Mouse (Mus musculus) adrenal gland, adult 18-20 months (tissue): ENCODE data around the gene Tmem143. TPM values are rescaled to one million over a fixed set of nuclear protein-coding genes. Genes with fewer than 3 reads are reported as not detected.
"Not testable (repeated sequence)": the region's sequence is repeated elsewhere in the genome, so short reads cannot be mapped to it uniquely, and the experiment has no call there.

ENCODE experiments used
- DNase-seq, 2 experiments: peaks; one replicate each; pipeline ENCODE4 v3.0.0; 2021 to 2022; ENCODE audit warnings: low spot score in 2 of 2
- total RNA-seq, 2 experiments: library from RNA; stranded (reverse); gene quantifications; 1 replicate in 1 of 2; 2 replicates in 1 of 2; pipeline ENCODE4 v1.2.3; 2021

Gene Tmem143
- total RNA-seq, 2 experiments from 2014 or later: 70.9 to 89.3 TPM

DNA sequence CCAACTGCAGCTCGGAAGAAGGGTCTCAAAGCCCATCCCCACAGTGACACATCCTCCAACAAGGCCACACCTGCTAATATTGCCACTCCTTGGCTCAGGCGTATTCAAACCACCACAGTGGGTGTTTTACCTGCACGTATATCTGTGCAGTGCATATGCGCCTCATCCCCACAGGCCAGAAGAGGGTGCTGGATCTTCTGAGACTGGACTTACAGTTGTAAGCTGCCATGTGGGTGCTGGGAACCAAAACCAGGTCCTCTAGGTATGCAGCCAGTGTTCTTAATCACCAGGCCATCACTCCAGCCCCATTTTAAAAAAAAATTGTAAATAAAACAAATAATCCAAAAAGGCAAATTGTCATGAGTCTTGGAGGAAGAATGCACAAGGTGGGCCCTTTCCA is 16.2 kb upstream of the Tmem143 start:
- no peak for DNase-seq

DNA sequence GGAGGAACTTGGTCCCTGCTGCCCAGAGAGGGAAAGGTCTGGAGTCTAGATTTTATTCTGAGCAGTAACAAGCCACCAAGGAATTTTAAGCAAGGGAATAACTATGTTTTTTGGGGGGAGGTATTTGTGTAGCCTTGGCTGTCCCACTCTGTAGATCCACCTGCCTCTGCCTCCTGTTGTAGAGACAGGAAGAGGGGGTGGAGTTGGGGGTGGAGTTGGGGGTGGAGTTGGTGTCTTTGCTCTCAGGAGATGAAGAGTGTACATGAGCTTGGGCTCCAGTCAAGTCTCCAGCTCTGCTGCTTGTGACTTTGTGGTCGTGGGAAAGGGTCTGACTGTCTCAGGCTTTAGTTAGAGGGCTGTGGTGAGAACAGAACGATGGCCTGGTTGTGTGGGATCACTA is 15.7 kb upstream of the Tmem143 start:
- DNase-seq: no peak

DNA sequence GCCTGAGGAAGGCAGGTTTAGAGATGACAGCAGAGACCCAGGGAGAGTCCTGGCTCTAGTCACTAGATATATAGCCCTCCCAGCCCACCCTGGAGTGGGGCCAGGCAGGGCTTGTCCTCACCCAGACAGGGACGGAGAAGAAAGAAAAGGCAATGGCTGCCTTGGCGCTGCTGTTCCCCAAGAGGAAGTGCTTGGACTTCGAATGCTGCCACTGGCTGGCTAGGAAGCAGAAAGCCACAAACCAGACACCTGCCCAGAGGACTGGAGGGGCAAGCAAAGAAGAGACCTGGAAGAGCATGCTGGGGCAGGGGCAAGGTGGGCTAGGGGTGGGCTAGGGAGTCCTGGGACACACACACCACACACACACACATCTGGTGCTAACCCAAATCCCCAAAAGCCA is 9.5 kb upstream of the Tmem143 start:
- DNase-seq: no peak

DNA sequence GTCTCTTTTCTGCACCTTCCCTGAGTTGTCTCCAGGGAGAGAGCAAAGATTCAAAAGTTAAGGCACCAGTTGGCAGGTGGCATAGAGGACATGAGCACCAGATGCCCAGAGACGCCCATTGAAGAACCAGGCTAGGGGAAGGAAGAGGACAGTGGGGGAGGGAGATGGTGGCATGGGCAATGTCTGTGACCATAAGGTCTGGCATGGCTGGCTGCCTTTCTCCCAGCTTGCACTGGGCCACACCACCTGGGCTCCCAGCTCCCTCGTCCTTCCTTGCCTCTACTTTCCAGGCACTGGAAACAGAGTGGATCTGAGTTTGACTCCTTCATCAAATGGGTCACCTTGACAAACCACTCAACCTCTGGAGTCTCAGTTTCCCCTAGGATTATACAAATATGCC is 4.1 kb upstream of the Tmem143 start:
- no peak for DNase-seq

DNA sequence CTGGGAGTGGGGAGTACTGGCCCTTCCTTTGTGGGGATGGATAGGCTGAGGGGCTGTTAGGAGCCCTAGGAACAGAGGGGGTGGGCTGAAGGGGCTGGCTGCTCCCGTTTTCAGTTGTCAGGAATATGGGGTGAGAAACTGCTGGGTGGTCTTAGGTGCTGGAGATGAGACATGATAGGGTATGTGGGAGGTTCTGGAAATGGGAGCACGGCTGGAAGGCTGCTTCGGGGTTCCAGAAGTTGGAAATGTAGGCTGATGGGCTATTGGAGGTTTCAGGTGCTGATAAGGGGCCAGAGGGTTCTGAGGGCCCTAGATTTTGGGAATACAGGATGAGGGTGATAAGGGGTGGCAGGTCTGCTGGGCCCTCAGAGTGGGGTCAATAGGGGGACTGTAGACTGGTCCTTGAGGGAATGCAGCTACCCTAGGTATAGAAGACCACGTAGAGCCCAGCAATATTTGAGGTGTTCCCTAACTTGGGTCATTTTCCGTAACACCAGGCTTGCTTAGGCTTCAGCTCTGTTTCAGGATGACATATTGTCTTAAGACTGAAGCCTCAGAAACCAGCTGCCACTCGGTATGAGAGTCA is 717 bp upstream of the Tmem143 start:
- DNase-seq: no peak

DNA sequence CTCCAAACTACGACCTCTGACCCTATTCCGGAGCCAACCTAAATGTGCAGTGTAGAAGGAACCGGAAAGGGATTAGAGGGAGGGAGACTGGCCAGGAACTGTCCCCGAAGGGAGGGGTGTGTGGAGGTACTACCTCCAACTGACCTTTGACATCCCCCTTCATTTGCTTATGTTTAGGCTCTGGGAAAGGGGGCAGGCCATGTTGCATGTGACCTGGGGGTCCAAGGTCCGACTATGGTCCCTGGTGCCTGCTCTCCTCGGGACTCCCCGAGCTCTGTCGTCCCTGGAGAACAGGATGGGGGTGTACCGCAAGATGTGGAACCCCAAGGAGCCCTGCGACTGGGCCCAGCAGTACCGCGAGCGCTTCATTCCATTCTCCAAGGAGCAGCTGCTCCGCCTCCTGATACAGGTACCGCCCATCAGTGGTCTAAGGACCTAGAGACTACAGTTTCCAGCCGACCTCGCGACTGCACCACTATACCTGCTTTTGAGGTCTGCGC is 567 bp downstream of the Tmem143 start:
- DNase-seq: peak; percentile 47 to 53

DNA sequence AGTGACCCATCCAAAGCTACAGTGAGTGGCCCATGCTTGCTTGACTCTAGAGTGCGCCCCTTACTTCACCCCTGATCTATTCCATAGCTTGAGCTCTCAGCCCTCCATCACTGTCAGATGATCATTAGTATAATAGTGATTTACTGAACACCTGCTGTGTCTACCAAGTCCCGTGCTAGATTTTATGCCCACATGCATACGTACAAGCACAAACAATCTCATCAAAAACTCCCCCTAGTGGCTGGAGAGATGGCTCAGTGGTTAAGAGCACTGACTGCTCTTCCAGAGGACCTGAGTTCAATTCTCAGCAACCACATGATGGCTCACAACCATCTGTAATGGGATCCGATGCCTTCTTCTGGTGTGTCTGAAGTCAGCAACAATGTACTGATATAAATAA is 1.4 kb downstream of the Tmem143 start:
- not testable (repeated sequence) for DNase-seq

DNA sequence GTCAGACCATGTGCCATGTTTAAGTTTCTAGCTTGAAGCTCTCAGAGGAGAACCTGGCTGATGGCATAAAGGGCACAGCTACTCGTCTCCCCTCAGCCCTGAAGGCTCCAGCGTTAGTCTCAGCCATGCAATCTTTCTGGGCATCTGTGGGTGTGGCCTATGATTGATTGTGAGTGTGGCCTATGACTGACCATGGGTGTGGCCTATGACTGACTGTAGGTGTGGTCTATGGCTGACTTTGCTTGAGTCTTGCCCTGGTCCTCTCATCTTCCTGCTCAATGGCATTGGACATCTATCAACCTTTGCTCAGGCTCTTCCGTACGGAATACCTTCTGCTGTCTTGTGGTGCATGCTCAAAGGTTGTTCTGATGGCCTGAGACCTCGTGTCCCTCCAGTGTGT is 4.8 kb downstream of the Tmem143 start:
- DNase-seq: no peak

DNA sequence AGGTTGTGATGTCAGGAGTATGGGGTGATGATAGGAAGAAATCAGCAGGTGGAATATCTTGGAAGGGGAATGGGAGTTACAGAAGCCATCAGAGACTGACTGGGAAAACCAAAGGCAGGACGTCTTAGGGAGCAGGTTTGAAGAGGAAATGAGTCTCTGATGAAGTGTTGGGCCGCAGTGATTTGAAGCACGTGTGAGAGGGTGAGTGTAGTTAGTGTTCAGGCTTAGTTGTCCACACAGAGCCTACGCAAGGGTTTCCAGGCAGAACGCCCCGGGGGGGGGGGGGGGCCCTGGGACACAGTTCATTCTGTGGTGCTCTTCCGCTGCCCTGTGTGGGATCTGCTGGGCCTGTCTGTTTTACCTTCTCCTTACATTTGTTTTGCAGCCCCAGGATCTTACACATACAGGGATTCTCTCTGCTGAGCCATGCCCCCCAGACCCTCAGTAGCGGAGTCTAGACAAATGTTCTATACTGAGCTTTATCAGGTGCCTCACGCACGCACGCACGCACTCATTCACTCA is 5.8 kb downstream of the Tmem143 start:
- no peak for DNase-seq

DNA sequence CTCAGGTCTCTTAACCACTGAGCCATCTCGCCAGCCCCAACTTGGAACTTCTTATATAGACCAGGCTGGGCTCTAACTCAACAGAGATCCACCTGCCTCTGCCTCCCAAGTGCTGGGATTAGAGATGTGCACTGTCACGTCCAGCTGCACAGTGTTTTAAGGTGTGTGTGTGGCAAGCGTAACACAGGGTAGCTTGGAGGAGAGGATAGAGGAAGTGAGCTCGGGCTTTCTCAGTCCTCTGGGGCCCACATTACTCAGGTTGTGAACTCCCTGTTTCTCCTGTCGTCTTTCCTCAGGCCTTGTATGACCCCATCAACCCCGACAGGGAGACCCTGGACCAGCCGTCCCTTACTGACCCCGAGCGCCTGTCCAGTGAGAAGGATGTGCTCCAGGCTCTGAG is 9.9 kb downstream of the Tmem143 start:
- no peak for DNase-seq

DNA sequence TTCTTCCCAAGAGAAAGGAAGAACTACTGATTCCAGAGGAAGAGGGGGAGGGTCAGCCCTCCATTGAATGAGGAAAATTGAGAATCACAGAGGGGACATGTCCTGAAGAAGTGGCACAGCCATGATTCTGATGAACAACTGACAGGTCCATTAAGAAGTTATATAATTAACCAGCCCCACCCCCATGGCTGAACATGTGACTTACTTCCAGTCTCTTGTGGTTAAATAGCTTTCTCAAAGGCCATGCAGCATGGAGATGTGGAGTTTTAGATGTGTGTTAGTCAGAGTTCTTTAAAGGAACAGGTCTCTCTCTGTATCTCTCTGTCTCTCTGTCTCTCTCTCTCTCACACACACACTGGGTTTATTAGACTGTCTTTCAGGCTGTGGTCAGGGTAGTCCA is 11.6 kb downstream of the Tmem143 start:
- no peak for DNase-seq

DNA sequence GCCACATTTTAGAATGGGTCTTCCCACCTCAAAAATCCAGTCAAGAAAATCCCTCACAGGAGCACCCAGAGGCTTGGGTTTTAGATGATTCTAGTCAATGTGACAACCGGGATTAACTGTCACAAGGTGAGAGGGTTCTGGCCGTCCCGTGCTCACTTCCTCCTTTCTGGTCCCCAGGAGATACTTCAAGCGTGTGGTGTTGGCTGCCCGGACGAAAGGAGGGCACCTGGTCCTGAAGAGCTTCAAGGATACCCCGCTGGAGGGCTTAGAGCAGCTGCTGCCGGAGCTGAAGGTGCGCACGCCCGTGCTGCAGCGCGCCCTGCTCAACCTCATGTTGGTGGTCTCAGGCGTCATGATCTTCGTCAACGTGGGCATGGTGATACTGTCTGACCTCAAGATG is 12.4 kb downstream of the Tmem143 start:
- no peak for DNase-seq

DNA sequence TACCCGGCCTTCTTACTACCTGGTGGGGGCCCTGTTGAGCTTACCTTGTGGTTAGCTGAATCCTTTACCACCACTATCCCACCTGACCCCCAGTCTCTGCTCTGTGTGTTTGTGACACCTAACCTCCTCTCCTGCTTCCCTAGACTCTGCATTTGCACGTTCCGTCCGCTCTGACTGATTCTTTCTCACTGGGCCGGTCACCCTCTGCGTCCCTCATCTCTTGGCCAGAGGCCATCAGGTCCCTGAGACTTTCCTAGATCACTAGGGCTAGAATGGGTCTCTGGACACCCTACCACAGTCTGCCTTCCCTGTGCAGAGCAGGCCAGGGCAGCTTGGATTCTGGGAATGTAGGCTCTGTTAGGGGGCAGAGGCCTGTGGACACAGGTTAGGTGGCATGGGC is 17.3 kb downstream of the Tmem143 start:
- no peak for DNase-seq

DNA sequence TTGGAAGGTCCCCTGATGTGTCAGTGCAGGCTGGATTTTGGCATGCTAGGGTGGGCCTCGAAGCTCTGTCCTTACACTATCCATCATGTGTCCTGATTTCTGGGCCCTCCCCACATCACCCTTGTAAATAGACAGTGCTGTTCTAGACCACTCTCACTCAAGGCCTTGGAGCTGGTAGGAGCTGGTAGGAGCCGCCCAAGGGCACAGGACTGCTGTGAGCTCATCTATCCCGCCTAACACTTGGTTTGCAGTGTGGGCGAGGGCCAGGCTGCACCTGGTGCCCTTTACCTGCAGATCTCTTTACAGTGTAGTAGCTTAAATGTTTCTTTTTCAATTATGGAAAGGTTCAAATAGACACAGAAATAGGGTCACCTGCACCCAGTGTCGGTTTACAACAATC is 18.3 kb downstream of the Tmem143 start:
- DNase-seq: no peak

DNA sequence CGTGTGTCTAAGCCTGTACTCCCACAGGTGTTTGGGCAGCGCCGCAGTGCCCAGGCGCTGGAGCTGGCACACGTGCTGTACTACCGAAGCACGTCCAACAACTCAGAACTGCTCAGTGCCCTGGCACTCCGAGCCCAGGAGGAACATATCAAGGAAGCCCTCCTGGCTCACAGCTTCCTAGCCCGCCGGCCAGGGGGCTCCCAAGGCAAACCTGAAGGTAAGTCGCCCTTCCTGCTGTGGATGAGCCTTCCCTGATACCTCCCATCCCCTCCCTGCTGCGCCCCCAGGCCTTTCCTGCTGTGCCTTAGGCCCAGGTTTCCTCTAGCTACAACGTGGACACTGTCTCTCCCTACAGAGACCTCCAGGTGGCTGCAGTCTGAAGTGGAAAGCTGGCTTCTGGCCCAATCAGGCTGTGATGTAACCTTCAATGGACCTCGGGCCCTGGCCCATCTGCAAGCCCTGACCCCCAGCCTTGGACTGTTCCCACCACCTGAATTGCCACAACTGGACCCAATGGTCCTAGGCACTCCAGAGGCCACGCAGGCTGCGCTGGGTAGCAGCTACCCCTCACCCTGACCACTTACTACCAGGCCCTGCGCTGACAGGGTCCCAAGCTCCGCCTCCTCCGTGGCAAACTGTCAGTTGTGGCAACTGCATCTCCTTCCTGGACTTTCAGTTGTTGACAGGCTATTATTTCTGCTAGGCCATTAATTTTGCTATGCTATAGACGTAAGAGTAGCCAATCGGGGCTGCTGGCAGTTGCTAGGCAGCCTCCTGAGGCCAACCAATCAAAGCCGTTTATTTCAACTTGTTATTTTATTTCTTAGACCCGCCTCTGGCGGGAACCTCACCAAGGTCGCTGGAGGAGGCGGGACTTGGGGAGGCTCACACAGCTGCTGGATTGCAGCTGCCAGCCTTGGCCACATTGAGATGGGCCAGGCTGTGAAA is 19.6 kb downstream of the Tmem143 start:
- peak; percentile 59 to 63 for DNase-seq

DNA sequence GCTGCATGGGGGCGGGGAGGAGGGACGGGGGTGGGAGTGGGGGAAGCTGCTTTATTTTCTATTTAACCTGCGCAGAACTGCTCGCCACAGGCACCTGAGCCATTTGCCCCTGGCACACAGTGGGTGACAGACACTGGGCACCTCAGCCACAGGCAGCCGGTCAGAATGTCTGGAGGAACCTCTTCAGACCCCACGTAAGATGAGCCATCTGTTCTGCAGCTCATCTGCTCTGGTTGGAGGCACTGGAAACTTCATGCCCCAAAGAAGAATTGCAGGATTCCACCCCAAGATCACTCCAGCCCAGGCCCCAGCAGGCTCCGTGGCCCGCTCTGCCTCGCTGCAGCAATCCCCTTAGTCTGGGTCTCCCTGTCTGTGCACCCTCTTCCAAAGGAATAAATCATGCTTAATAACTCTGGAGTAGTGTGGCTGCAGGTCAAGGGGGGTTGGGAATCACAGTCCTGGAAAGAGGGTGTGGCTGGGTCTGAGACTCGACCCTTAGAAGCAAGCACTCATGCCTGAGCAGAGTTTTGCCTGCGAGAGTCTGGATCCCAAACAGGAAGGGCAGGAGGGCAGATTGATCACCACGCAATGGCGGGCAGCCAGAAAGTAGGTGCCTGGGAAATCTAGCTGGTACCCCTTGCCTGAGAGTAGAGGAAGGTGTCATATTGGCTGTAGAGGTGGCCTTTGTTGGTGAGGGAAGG is 20.4 kb downstream of the Tmem143 start:
- no peak for DNase-seq

DNA sequence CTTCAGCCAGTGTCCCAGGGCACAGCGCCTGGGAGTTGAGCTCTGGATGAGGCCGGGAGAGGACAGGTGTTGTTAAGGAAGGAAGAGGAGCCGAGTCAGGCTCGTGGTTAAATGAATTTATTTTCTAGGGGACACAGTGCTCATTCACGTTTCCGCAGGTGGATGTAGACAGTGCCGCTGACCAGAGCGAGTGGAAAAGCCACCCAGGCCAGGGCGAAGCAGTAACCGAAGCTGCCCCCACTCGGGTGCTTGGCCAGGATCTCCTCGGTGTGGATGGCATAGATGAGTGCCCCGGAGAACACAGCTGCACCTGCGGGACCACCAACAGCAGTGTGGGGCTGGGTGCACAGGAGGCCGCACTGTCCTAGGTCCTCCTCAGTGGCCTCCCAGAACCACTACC is 21.2 kb downstream of the Tmem143 start:
- DNase-seq: no peak

DNA sequence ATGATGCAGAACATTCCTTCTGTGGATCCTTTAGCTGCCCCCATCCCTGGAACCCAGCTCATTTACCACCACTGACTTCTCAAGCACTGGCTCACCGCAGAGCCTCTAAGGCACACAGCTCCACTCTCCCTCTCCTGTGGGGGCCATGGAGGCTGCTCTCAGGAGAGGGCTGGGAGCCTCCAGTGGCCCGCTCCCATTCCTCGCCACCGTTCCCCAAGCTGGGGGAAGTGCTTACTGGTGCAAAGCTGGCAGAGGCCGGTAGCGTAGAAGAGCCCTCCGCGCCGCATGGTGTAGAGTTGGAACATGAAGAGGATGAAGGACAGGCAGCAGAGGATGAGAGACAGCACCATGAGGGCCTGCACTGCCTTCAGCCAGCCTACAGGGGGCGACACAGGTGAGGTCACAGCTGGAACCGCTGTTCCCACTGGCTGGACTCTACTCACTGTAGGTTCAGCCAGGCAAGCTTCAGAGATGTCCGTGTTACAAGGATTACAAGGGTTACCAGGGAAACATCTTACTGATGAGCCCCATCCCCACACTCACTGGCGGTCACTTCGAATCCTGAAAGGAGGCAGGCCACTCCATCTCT is 22.4 kb downstream of the Tmem143 start:
- peak in 1 of 2 experiments; percentile 49 for DNase-seq

DNA sequence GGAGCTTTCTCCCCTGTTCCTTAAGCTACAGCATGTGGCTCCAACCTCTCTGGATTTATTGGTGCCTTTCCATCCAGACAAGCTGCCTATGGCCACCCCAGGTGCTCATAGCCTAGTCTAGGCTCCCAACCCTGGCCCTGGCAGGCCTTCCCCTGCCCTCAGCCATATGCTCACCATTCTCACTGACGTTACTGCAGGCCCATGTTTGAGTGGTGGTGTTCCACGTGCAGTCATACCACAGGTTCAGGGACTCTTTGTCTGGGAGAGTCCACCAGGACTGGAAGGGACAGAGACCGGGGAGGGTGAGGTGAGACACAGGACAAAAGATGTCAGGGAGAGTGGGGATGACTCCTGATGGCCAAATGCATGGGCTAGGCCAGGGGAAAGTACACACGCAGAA is 23.0 kb downstream of the Tmem143 start:
- DNase-seq: no peak

DNA sequence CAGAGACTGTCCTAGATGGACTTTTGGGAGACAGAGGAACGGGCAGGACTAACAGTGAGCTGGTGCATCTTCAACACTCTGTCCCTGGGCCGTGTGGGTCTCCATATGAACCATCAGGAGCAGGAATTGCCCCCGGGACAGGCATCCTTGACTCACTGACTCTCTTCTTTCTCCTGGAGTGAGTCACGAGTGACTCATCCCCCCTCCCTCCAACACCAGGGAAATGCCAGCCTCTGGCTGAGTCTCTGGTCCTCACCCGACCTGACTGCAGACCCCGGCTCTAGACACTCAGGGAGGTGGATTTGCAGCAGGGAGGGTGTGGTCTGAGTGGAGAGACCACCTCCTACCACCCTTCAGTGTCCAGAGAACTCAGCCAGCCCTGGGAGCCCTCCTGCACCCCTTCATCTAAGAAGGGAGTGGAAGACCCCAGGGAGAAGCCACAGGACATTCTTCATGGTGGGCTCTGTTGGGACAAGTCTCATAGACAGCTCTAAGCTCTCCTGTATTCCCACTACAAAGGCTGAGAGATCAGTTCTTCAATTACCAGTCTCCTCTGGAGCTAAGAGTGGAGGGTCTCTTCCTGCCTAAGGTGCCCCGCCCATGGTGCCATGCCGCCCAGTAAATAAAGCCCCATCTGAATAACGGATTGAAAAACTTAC is 24.0 kb downstream of the Tmem143 start:
- DNase-seq: peak; percentile 59 to 67

DNA sequence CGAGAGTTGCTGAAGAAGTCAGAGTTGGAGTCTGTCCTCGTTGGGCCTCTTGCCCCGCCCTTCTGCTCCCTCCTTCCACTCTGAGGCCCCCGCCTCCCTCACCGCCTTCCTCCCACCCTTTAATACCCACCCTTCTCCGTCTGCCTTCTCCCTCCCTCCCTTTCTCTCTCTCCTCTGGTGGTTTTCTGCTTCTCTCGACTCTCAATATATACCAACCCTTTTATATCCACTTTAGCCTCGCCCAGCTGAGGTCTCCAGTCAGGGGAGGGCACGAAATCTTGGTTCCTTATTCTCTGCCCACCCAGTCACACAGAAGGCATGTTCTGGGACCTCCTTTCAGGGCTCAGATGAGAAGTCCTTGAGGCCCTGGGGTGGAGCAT is 24.5 kb downstream of the Tmem143 start, which contains the start of gene Emp3:
Gene Emp3, minus strand, starts transcription at position 163 of the 380 bp plus-strand sequence.
- DNase-seq: peak; percentile 33 to 55
